Mouse (Mus musculus): ENCODE measurements around the gene H2-Ob. TPM values are rescaled to one million over a fixed set of nuclear protein-coding genes. Genes with fewer than 3 reads are reported as not detected.

H2-Ob gene
- polyA plus RNA-seq, 3 experiments from 2014 or later, result 8.4 to 87.4 (median 63.4) TPM

DNA sequence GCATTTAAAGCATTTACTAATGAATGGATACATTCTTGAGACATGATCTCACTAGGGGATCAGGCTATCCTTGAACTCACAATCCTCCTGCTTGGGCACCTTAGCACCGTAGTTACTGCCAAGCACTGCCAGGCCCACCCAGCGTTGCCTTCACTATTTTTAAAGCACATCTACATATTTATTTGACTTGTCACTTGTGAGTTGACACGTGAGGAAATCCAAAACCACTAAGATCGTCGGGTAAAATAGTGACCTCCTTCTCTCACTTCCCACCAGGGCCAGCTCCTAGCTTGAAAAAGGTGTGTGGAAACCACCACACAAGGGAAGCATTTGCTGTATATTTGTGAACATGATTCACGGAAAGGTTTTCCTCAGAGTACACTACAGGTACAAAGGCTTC, 48.3 kb downstream of the H2-Ob start:
- no peak for ATAC-seq

DNA sequence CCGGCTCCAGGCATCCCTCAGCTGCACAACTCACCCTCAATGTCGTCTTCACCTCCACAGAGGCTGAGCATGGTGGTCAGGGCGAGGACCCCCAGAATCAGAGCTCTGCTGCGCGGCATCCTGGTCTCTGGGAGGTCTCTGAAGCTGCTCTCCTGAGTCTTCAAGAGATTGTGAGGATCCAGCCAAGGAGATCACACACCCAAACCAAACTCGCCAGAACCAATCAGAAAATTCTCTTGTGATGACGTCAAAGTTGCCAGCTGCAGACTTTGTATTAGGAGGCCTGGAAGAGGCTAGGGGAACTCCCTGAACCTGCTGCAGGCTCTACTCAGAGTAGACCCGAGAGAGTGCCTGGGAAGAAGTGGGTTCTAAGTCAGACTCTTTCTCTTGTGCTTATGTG, 48.9 kb downstream of the H2-Ob start, which contains the start of gene H2-Aa:
H2-Aa (minus strand) TSS at position 176 of the 400 bp plus-strand sequence.
- peak; percentile 99 for ATAC-seq

DNA sequence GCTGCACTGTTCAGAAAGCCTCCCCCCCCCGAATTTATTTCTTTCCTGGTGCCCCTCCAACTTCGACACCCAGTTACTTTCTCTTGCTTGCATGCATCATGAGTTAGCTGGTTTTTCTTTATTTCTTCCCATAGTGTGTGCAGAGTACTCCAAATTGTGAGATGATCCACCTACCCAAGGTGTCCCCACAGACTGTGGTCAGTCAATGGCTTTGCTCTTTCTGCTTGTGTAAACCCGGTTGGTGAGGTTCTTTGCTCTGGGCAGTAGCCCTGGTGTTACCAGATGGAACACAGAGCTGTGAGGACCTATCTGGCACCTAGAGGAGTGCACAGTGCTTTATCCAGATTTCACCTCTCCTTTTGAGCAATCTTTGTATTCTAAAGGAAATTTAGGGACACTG, 49.4 kb downstream of the H2-Ob start:
- ATAC-seq, result no peak

DNA sequence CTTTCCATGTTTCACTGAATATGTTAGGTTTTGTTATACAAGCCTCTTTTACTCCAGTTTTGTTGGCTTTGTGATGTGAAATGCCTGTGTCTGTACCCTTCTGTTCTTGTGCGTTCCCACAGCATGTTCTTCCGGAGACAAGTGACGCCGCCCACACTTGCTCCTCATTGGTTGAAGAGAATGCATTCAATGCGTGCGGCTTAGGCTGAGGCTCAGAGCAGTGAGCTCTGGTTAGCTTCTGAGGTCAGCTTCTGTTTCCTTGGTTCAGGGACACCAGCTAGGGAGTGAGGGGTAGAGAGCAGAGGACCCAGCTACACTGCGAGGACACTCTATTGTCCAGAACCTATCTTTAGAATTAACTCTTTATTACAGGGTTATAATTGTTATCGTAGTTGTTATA, 52.9 kb downstream of the H2-Ob start:
- ATAC-seq, result peak; percentile 51

DNA sequence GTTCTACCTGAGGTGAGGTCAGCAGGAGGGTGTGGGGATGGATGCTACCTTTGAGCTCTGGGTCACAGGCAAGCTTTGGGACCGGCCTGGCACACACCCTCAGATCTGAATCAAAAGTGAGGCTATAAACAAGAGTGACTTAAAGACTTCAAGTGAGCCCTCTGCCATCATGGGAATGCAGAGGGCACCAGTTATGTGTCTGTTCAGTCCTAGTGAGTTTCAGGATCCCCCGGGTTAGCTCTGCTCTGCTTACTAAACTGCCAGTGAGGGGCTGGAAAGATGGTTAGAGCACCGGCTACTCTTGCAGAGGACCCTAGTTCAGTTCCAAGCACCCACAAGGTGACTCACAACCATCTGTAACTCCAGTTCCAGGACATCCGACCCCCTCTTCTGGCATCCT, 53.9 kb downstream of the H2-Ob start:
- ATAC-seq, result no peak

DNA sequence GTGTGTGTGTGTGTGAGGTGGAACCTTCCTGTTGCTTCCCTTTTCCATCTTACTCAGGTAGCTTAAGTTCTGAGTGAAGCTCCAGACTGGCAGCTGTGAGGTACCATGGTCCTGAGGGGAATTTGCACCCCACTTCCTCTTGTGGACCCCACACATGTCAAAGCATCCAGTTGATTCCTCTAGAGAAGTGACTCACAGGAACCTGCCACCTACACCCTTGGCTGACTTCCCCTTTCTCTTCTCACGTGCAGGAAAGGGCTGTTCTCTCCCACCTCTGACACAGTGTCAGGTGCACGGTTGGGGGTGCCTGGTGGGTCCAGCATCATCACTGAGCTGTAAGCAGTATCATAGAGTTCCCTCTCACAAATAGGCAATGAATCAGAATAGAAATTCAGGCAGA, 54.8 kb downstream of the H2-Ob start:
- ATAC-seq, result no peak

DNA sequence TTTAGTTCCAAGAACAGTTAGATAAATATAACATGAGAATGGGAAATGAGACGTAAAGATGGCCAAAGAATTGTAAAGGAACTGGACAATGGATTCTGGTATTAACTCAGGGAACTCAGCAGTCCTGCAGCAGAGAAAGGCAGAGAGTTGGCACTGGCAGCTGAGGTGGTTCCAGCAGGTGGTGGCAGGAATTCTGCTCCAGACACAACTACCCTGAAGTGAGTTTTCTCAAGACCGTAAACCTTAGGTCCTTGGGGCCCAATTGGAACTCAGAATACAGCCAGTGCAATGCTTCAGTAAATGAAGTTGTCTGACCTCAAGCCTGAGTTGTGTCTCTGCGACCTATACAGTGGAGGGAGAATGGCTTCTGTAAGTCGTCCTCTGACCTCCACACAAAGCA, 55.5 kb downstream of the H2-Ob start:
- ATAC-seq, result no peak

DNA sequence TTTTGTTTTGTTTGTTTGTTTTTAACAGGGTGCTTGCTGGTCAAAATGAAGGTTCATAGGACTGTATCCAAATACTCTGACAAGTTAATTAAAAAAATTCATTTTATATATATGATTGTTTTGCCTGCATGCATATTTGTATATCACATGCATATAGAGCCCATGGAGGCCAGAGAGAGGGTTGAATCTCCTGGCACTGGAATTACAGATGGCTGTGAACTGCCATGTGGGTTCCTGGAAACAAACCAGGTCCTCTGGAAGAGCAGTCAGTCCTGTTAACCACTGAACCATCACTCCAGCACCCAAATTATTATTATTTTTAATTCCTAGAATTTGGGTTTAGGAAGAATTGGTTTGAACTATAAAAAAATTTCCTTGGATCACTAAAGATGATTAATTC, 56.6 kb downstream of the H2-Ob start:
- ATAC-seq, result no peak

DNA sequence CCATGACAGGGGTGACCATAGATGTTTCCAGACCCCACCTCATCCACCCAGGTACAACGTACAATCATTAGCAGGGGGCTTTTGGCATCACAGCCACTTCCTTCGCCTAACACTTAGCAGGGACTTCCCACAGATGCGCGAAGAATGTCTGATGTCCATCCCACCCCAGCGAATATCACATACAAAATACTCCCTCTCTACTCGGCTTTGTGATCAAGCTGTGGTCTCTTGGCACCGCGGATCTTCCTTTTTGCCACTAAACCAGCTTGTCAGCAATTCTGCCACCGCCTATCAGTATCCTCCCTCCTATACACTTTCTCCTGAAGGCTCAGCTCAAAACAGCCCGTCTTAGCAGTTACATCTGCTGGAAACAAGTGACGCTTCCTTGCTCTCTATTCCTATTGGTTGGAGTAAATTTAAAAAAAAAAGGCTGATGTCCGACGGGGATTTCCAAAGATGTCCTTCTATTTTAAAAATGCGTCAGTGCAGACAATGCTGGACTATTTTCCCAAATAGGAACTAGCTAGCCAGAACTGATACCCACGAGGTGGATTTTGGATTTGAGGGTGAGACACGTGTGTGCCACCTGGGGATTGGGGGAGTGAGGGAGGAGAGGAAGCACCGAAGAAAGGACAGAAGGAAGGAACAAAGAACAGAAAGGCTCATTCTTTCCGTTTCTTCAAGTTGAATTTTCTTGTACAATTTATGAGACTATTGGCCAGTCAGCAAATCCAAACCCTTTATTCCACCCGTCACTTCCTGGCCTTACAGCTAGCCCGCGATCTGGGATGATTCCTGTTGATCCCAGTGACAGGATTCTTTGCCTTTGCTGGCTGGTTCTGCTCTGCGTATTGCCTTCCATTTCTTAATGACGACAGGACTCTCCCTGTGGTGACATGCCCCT, 57.4 kb downstream of the H2-Ob start:
- ATAC-seq, result peak; percentile 89

DNA sequence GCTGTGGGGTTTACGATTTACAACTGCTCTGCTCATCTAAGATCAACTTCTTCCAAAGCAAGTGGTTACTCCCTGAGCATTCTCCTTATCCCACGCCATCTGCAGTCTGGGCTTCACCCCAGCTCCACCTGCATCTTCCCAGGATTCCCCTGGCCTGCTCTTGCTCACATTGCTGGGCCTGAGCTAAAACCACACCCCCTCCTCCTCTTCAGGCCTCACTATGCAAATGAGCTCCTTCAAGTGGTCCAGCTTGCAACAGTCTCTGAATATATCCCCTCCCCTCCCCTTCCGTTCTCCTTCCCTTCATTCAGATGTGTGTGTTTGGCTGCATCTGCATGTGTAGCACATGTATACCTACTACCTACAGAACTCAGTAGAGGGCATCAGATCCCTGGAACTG, 60.7 kb downstream of the H2-Ob start:
- no peak for ATAC-seq

DNA sequence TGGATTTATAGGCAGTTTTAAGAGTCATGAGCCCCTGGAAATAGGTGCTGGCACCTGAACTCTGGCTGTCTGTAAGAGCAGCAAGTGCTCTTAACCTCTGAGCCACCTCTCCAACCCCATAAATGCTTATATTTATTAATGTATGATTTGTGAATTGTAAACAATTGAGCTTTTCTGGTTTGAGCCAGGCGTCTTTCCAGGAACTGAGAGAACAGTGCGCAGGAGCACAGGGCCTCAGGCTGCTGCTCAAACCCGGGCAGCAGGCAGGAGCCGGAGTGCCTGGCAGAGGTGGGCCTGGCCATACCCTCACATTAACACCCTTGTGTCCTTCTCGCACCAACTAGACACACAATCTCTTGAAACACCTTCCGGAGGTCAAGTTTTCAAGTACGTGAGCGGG, 61.4 kb downstream of the H2-Ob start:
- no peak for ATAC-seq

DNA sequence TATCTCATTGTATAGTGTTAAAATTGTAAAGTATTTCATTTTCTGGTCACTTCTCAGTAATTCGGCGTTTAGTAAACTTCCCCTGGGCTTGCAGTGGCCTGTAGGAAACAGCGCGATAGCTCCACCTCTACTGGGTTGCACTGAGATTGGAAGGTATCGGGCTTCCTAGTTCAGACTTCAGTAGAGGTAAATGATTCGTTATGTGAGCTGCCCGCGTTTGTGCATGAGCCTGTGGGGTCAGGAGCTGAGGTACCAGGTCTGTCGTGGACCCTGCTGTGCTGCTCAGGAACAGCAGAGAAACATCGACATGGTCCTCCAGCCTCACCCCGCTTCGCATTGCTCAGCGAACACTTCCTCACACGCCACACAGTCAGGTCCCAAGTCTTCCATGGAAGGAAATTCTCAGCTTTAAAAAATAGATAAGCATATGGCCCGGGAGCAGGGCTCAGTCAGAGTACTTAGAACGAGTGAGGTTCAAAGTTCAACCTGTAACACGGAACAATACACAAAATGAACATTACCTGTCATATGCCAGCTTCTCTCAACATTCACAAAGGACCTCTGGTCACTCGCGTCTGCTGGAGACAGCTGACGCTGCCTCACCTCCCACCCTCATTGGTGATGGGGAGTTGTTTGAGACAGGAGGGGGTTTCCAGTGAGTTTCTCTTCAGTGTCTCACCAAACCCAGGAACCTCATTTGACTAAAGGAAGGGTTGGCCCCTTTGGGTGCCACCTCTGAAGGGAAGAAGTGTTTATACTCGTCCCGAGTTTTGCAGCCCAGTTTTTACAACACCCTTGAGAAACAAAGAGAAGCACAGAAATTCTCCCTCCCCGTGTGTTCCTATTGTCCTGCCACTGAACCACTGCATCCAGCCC, 62.2 kb downstream of the H2-Ob start:
- ATAC-seq, result no peak

DNA sequence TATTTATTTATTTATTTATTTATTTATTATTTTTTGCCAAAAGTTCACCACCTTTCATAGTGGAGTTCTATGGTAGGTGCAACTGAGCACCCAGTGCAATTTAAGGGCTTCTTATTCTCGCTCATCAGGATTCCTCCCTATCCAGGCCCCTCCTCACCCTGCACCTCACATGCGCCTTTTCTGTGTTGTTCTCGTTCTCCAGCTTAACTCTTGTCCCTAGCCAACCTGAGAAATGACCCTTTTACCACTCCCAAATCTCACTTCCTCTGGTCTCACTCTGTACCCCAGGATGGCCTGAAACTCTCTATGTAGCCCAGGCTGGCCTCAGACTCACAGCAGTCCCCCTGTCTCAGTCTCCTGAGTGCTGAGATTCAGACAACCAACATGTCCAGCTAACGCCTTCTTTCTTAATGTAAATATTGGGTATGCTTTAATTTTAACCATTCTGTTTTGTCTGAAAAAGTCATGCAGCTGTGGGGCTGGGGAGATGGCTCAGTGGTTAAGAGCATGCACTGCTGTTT, 63.0 kb downstream of the H2-Ob start:
- ATAC-seq, result no peak

DNA sequence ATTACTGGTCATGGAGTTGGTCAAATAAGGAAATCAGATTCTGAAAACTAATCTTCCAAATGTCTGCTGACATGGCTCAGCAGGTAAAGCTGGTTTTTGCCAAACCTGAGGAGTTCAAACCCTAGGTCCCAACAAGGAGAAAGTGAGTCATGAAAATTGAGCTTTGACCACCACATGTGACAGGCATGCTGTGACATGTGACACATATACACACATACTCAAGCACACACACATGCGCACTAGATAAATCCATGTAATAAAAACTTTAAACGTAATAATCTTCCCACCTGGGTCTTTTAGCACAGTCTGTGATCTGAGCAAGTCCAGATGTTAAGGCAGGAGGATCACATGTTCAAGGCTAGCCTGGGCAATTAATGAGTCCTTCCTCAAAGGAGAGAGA, 65.1 kb downstream of the H2-Ob start:
- no peak for ATAC-seq

Other genes with a start within 250 kb of the H2-Ob start
- 1,000 to 10,000 TPM; 4,943 to 7,708 (median 5,398) TPM for gene H2-K1, start 238.6 kb upstream of the H2-Ob start, polyA plus RNA-seq (2017; shearing (Covaris generic))
- gene Ring1, start 214.2 kb upstream of the H2-Ob start, polyA plus RNA-seq (2017; shearing (Covaris generic)), result 1 to 10 TPM; 1.6 to 2.8 (median 2.5) TPM
- gene H2-Ke6, start 210.8 kb upstream of the H2-Ob start, polyA plus RNA-seq (2017; shearing (Covaris generic)), result 10 to 100 TPM; 28.0 to 31.5 (median 30.7) TPM
- gene Slc39a7, start 207.2 kb upstream of the H2-Ob start, polyA plus RNA-seq (2017; shearing (Covaris generic)), result 10 to 100 TPM; 40.8 to 49.3 (median 44.7) TPM
- 10 to 100 TPM in 2 of 3 experiments, 1 to 10 TPM in 1; 7.8 to 10.6 (median 10.1) TPM for gene Rxrb, start 207.1 kb upstream of the H2-Ob start, polyA plus RNA-seq (2017; shearing (Covaris generic))
- under 1 TPM in 1 of 3 experiments, not detected in 2; 0.21 TPM for gene Col11a2, start 199.5 kb upstream of the H2-Ob start, polyA plus RNA-seq (2017; shearing (Covaris generic))
- gene H2-Oa, start 146.6 kb upstream of the H2-Ob start, polyA plus RNA-seq (2017; shearing (Covaris generic)), result 10 to 100 TPM; 14.3 to 81.2 (median 53.9) TPM
- gene H2-DMa, start 119.4 kb upstream of the H2-Ob start, polyA plus RNA-seq (2017; shearing (Covaris generic)), result 100 to 1,000 TPM in 2 of 3 experiments, 10 to 100 TPM in 1; 75.8 to 241 (median 198) TPM
- 100 to 1,000 TPM; 115 to 154 (median 144) TPM for gene Brd2, start 116.3 kb upstream of the H2-Ob start, polyA plus RNA-seq (2017; shearing (Covaris generic))
- 10 to 100 TPM in 2 of 3 experiments, 1 to 10 TPM in 1; 9.2 to 14.4 (median 11.3) TPM for gene H2-DMb2, start 95.6 kb upstream of the H2-Ob start, polyA plus RNA-seq (2017; shearing (Covaris generic))
- gene H2-DMb1, start 85.8 kb upstream of the H2-Ob start, polyA plus RNA-seq (2017; shearing (Covaris generic)), result 1 to 10 TPM; 2.3 to 5.0 (median 4.5) TPM
- 100 to 1,000 TPM; 174 to 216 (median 189) TPM for gene Tap1, start 51.4 kb upstream of the H2-Ob start, polyA plus RNA-seq (2017; shearing (Covaris generic))
- 100 to 1,000 TPM; 330 to 403 (median 338) TPM for gene Psmb9, start 51.1 kb upstream of the H2-Ob start, polyA plus RNA-seq (2017; shearing (Covaris generic))
- gene Psmb8, start 41.2 kb upstream of the H2-Ob start, polyA plus RNA-seq (2017; shearing (Covaris generic)), result 1,000 to 10,000 TPM in 2 of 3 experiments, 100 to 1,000 TPM in 1; 835 to 1,025 (median 1,010) TPM
- 100 to 1,000 TPM in 2 of 3 experiments, 10 to 100 TPM in 1; 94.0 to 181 (median 103) TPM for gene Tap2, start 35.4 kb upstream of the H2-Ob start, polyA plus RNA-seq (2017; shearing (Covaris generic))
- gene H2-Ab1, start 18.8 kb downstream of the H2-Ob start, polyA plus RNA-seq (2017; shearing (Covaris generic)), result 10 to 100 TPM in 2 of 3 experiments, 1 to 10 TPM in 1; 4.3 to 76.2 (median 34.9) TPM
- gene H2-Aa, start 48.9 kb downstream of the H2-Ob start, polyA plus RNA-seq (2017; shearing (Covaris generic)), result 10 to 100 TPM in 2 of 3 experiments, 1 to 10 TPM in 1; 9.3 to 75.1 (median 44.7) TPM
- 10 to 100 TPM; 15.0 to 67.6 (median 57.7) TPM for gene H2-Eb1, start 67.0 kb downstream of the H2-Ob start, polyA plus RNA-seq (2017; shearing (Covaris generic))
- gene H2-Eb2, start 86.8 kb downstream of the H2-Ob start, polyA plus RNA-seq (2017; shearing (Covaris generic)), result under 1 TPM in 2 of 3 experiments, not detected in 1; 0.28 to 0.44 TPM
- gene Btnl2, start 115.9 kb downstream of the H2-Ob start, polyA plus RNA-seq (2017; shearing (Covaris generic)), result not detected
- not detected for gene Btnl1, start 138.2 kb downstream of the H2-Ob start, polyA plus RNA-seq (2017; shearing (Covaris generic))
- gene BC051142, start 159.9 kb downstream of the H2-Ob start, polyA plus RNA-seq (2017; shearing (Covaris generic)), result 1 to 10 TPM in 1 of 3 experiments, under 1 TPM in 1, not detected in 1; 0.81 to 2.5 TPM
- not detected for gene Btnl4, start 238.4 kb downstream of the H2-Ob start, polyA plus RNA-seq (2017; shearing (Covaris generic))